ENCODE assay signal across 8 mouse cellular contexts in the genomic region with DNA sequence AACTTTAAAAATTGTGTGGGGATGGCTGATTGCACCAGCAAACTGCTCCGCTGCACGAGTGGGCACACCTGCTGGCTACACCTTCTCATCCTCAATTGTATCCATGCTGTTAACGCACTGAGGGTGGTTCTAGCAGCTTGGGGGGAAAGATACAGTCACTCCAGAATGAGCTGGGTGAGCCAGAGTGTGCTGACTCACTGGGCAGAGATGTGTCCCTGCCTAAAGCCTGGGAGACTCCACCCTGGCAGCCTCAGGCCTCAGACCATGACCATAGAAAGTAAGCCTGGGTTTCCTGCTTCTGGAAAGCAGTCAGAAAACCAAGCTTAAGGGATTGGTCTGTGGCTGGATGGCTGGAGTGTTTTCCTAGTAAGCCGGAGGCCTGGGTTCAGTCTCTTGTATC. TPM values are rescaled to one million over a fixed set of nuclear protein-coding genes. Genes with fewer than 3 reads are reported as not detected.
A peak's percentile ranks its signal among the peaks of the same experiment; 100 is the strongest.
DNase-seq lines count a peak whose midpoint lies in the region; ATAC-seq and TF ChIP-seq lines count a peak whose summit lies in the region.

No protein-coding gene starts in this region.

- H3K27ac ChIP-seq in hindbrain, embryonic 13.5 days, result peak overlapping the region; percentile 77
- H3K27ac ChIP-seq in lung, postnatal 0 days (ENCODE audit: low read length), result peak overlapping the region; percentile 82

- peak; percentile 86 for ATAC-seq in erythroid progenitor cell, adult 5-6 weeks (replicated peaks; ENCODE audit: low FRiP score, poor library complexity, severe bottlenecking)
- ATAC-seq in hindbrain, embryonic 13.5 days (ENCODE audit: low FRiP score), result no peak
- peak; percentile 82 for ATAC-seq in lung, postnatal 0 days

- 68% methylated on average over 4 of the region's 4 CpGs for WGBS in lung, adult 2 months
- 46% methylated on average over 4 of the region's 4 CpGs for WGBS in hindbrain, embryonic 13.5 days
- WGBS in lung, postnatal 0 days, result 38% methylated on average over 4 of the region's 4 CpGs

- no peak for TF ChIP-seq CTCF in lung, adult 2 months (IDR thresholded peaks at IDR 0.05; ENCODE audit: insufficient read depth, low read length)
- TF ChIP-seq CTCF in lung, postnatal 0 days (IDR thresholded peaks at IDR 0.05), result no peak

- H3K9ac ChIP-seq in hindbrain, embryonic 13.5 days, result no peak overlapping the region
- H3K9ac ChIP-seq in lung, postnatal 0 days (replicated peaks; ENCODE audit: low read depth), result no peak overlapping the region; the same call in 1 of the 2 replicates

- no peaks in the 10 kb centered on the region for H3K9me3 ChIP-seq in hindbrain, embryonic 13.5 days
- H3K9me3 ChIP-seq in lung, postnatal 0 days (ENCODE audit: low read length), result no peaks in the 10 kb centered on the region

- no peaks in the 10 kb centered on the region for H3K36me3 ChIP-seq in hindbrain, embryonic 13.5 days
- H3K36me3 ChIP-seq in lung, postnatal 0 days (ENCODE audit: insufficient read depth, low read length), result no peaks in the 10 kb centered on the region

- no peaks in the 10 kb centered on the region for H3K27me3 ChIP-seq in hindbrain, embryonic 13.5 days
- H3K27me3 ChIP-seq in lung, postnatal 0 days (replicated peaks; ENCODE audit: insufficient read depth, low read length), result no peaks in the 10 kb centered on the region

- no peaks in the 10 kb centered on the region; the same call in 1 of the 2 replicates for H3K4me1 ChIP-seq in lung, adult 2 months (ENCODE audit: control insufficient read depth, insufficient read depth, low read length)
- H3K4me1 ChIP-seq in hindbrain, embryonic 13.5 days (replicated peaks), result peaks cover 59% of the 10 kb centered on the region
- H3K4me1 ChIP-seq in lung, postnatal 0 days (ENCODE audit: insufficient read depth, low read depth, low read length), result peaks cover 39% of the 10 kb centered on the region; the same call in 1 of the 2 replicates

- DNase-seq in lung, adult 18-20 months, result peak; percentile 32 to 55
- no peak for DNase-seq in lung, adult 2 months
- DNase-seq in lung, postnatal 0 days (ENCODE audit: low spot score), result peak; percentile 84
- DNase-seq in spleen, postnatal 14 days (ENCODE audit: low spot score in 2 of 2), result peak; percentile 48 to 53
- no peak for DNase-seq in cerebellum, postnatal 25 days
- no peak for DNase-seq in cerebellum, adult 9-11 months

- no peak overlapping the region for H3K4me3 ChIP-seq in lung, adult 2 months (replicated peaks; ENCODE audit: extremely low read depth, low read depth, low read length)
- no peak overlapping the region for H3K4me3 ChIP-seq in hindbrain, embryonic 13.5 days
- no peak overlapping the region; the same call in 1 of the 2 replicates for H3K4me3 ChIP-seq in lung, postnatal 0 days (ENCODE audit: low read depth, low read length)

- no peak for TF ChIP-seq POLR2A in lung, adult 2 months (IDR thresholded peaks at IDR 0.05; ENCODE audit: borderline replicate concordance, extremely low read depth, low read depth, low read length)

- H3K4me2 ChIP-seq in hindbrain, embryonic 13.5 days, result no peak overlapping the region
- H3K4me2 ChIP-seq in lung, postnatal 0 days (replicated peaks; ENCODE audit: low read depth, low read length), result no peak overlapping the region

- TF ChIP-seq EP300 in lung, postnatal 0 days (IDR thresholded peaks at IDR 0.05), result peak; percentile 32; the same call in 1 of the 2 replicates

RNA-seq across cellular contexts. Expression of gene Eef2k, which starts 23.2 kb away (rescaled TPM):
- polyA plus RNA-seq in lung, adult 2 months (2012; rRNA removed), result 12.0 and 13.9 TPM in 2 replicates
- total RNA-seq in erythroid progenitor cell, adult 5-6 weeks (2015; ENCODE audit: low replicate concordance), result 35.6 and 62.3 TPM in 2 replicates
- 80.2 and 225 TPM in 2 replicates for total RNA-seq in erythroid progenitor cell, adult 5-6 weeks (2017; ENCODE audit: low replicate concordance)
- polyA plus RNA-seq in hindbrain, embryonic 13.5 days (2015; fragmentation: Nextera tagmentation; extraction: Ambion mirVana), result 26.0 and 26.4 TPM in 2 replicates
- polyA plus RNA-seq in lung, postnatal 0 days (2015; fragmentation: Nextera tagmentation; extraction: Ambion mirVana), result 16.0 and 16.8 TPM in 2 replicates

RNA-seq across cellular contexts. Expression of gene Polr3e, which starts 51.7 kb away (rescaled TPM):
- polyA plus RNA-seq in lung, adult 2 months (2012; rRNA removed), result 12.6 and 14.4 TPM in 2 replicates
- total RNA-seq in erythroid progenitor cell, adult 5-6 weeks (2015; ENCODE audit: low replicate concordance), result 0.42 and 1.4 TPM in 2 replicates
- 2.3 and 3.0 TPM in 2 replicates for total RNA-seq in erythroid progenitor cell, adult 5-6 weeks (2017; ENCODE audit: low replicate concordance)
- 23.1 and 24.2 TPM in 2 replicates for polyA plus RNA-seq in hindbrain, embryonic 13.5 days (2015; fragmentation: Nextera tagmentation; extraction: Ambion mirVana)
- polyA plus RNA-seq in lung, postnatal 0 days (2015; fragmentation: Nextera tagmentation; extraction: Ambion mirVana), result 14.4 and 14.6 TPM in 2 replicates

RNA-seq across cellular contexts. Expression of gene Gm5737, which starts 53.7 kb away (rescaled TPM):
- 0.58 and 0.83 TPM in 2 replicates for polyA plus RNA-seq in lung, adult 2 months (2012; rRNA removed)
- not detected in 2 replicates for total RNA-seq in erythroid progenitor cell, adult 5-6 weeks (2015; ENCODE audit: low replicate concordance)
- total RNA-seq in erythroid progenitor cell, adult 5-6 weeks (2017; ENCODE audit: low replicate concordance), result not detected in 2 replicates
- polyA plus RNA-seq in hindbrain, embryonic 13.5 days (2015; fragmentation: Nextera tagmentation; extraction: Ambion mirVana), result not detected in 2 replicates
- not detected in 2 replicates for polyA plus RNA-seq in lung, postnatal 0 days (2015; fragmentation: Nextera tagmentation; extraction: Ambion mirVana)

Comparison
In these comparisons a context has a peak if more than half of its experiments do, and no peak if none do; other contexts are left out.
1. DNase-seq: peak in lung, adult 18-20 months (2 of 2), lung, postnatal 0 days (single experiment) and spleen, postnatal 14 days (2 of 2); none in lung, adult 2 months (single experiment), cerebellum, postnatal 25 days (0 of 2) and cerebellum, adult 9-11 months (single experiment).